Mouse (Mus musculus): ENCODE data around the gene Paxip1. TPM values are rescaled to one million over a fixed set of nuclear protein-coding genes. Genes with fewer than 3 reads are reported as not detected.

The Paxip1 gene
- total and polyA plus RNA-seq, 3 experiments = 59.2 to 480 (median 151) TPM

- H3K4me3 ChIP-seq (ENCODE audit: control insufficient read depth in 1 of 2, insufficient read depth in 1 of 2, low read depth in 2 of 2, low read length in 2 of 2) = no peak overlapping the region
- no peak overlapping the region for H3K27ac ChIP-seq (ENCODE audit: control insufficient read depth, low read depth, low read length)
- H3K9me3 ChIP-seq (replicated peaks; ENCODE audit: insufficient read depth, low read length) = no peaks in the 10 kb centered on the region
- H3K27me3 ChIP-seq (ENCODE audit: control insufficient read depth in 1 of 2, insufficient read depth in 2 of 2, low read length in 2 of 2) = no peaks in the 10 kb centered on the region
- no peaks in the 10 kb centered on the region for H3K4me1 ChIP-seq (ENCODE audit: control insufficient read depth in 1 of 2, insufficient read depth in 2 of 2, low read length in 2 of 2)
- H3K36me3 ChIP-seq (ENCODE audit: control insufficient read depth in 1 of 2, insufficient read depth in 2 of 2, low read length in 2 of 2) = no peaks in the 10 kb centered on the region
- no peak for DNase-seq (ENCODE audit: low read depth, low spot score)
- TF ChIP-seq MYB (IDR thresholded peaks at IDR 0.05; ENCODE audit: low read depth, low read length) (no peak), POLR2A (IDR thresholded peaks at IDR 0.05; ENCODE audit: control insufficient read depth in 1 of 2, insufficient read depth in 1 of 2, low read depth in 1 of 2, low read length in 2 of 2, poor library complexity in 1 of 2) (no peak), MAX (IDR thresholded peaks at IDR 0.05; ENCODE audit: low read length) (no peak), RCOR1 (IDR thresholded peaks at IDR 0.05; ENCODE audit: low read depth, low read length) (no peak), KAT2A (conservative IDR thresholded peaks at IDR 0.05; ENCODE audit: low read depth, low read length) (no peak), BHLHE40 (IDR thresholded peaks at IDR 0.05; ENCODE audit: borderline replicate concordance, low read depth, low read length) (no peak), GABPA (IDR thresholded peaks at IDR 0.05; ENCODE audit: low read depth, low read length) (no peak), UBTF (IDR thresholded peaks at IDR 0.05; ENCODE audit: borderline replicate concordance, insufficient read depth, low read depth, low read length) (no peak), POLR2AphosphoS2 (IDR thresholded peaks at IDR 0.05; ENCODE audit: low read length) (no peak), SMC3 (IDR thresholded peaks at IDR 0.05; ENCODE audit: low read depth, low read length) (no peak), JUND (IDR thresholded peaks at IDR 0.05; ENCODE audit: low read depth, low read length) (no peak), E2F4 (IDR thresholded peaks at IDR 0.05; ENCODE audit: borderline replicate concordance, low read depth, low read length) (no peak), NRF1 (IDR thresholded peaks at IDR 0.05; ENCODE audit: insufficient read depth, low read depth, low read length, poor library complexity, severe bottlenecking) (no peak), ZC3H11A (IDR thresholded peaks at IDR 0.05; ENCODE audit: low read depth, low read length) (no peak), NELFE (IDR thresholded peaks at IDR 0.05; ENCODE audit: low read depth, low read length) (no peak), ZMIZ1 (IDR thresholded peaks at IDR 0.05; ENCODE audit: low read depth, low read length) (no peak), TCF12 (IDR thresholded peaks at IDR 0.05; ENCODE audit: low read depth, low read length) (no peak), SIN3A (IDR thresholded peaks at IDR 0.05; ENCODE audit: low read length) (no peak), TAL1 (IDR thresholded peaks at IDR 0.05; ENCODE audit: low read length) (no peak), RAD21 (IDR thresholded peaks at IDR 0.05; ENCODE audit: low read depth, low read length) (no peak)
- H3K9ac ChIP-seq (ENCODE audit: control insufficient read depth, low read depth, low read length, poor library complexity, severe bottlenecking) = no peak overlapping the region
- no peaks in the 10 kb centered on the region for H3K79me2 ChIP-seq (ENCODE audit: control insufficient read depth, insufficient read depth, low read length, poor library complexity)
Observed at GRCm38 (mm10) chr5:27716026-27716425, 75.5 kb downstream of the Paxip1 start.

- no peak for DNase-seq (ENCODE audit: low read depth, low spot score)
- peaks cover 0 to 7% of the 10 kb centered on the region in 2 experiments; a peak in 2 of 4 replicates for H3K4me1 ChIP-seq (ENCODE audit: control insufficient read depth in 1 of 2, insufficient read depth in 2 of 2, low read length in 2 of 2)
- TF ChIP-seq GATA1 (IDR thresholded peaks at IDR 0.05; ENCODE audit: low read depth, low read length) (no peak), MAFK (IDR thresholded peaks at IDR 0.05; ENCODE audit: borderline replicate concordance, low read depth, low read length) (no peak), TAL1 (IDR thresholded peaks at IDR 0.05; ENCODE audit: low read length) (no peak), ELF1 (IDR thresholded peaks at IDR 0.05; ENCODE audit: low read depth, low read length) (no peak), TCF12 (IDR thresholded peaks at IDR 0.05; ENCODE audit: low read depth, low read length) (no peak), MXI1 (IDR thresholded peaks at IDR 0.05; ENCODE audit: low read depth, low read length) (no peak), UBTF (IDR thresholded peaks at IDR 0.05; ENCODE audit: borderline replicate concordance, insufficient read depth, low read depth, low read length) (no peak), MAZ (IDR thresholded peaks at IDR 0.05; ENCODE audit: low read depth, low read length) (no peak), E2F4 (IDR thresholded peaks at IDR 0.05; ENCODE audit: borderline replicate concordance, low read depth, low read length) (no peak), JUND (IDR thresholded peaks at IDR 0.05; ENCODE audit: low read depth, low read length) (no peak), NELFE (IDR thresholded peaks at IDR 0.05; ENCODE audit: low read depth, low read length) (no peak), CHD1 (IDR thresholded peaks at IDR 0.05; ENCODE audit: low read depth, low read length) (no peak), SMC3 (IDR thresholded peaks at IDR 0.05; ENCODE audit: low read depth, low read length) (no peak), RAD21 (IDR thresholded peaks at IDR 0.05; ENCODE audit: low read depth, low read length) (no peak), HCFC1 (IDR thresholded peaks at IDR 0.05; ENCODE audit: low read depth, low read length) (no peak), ZMIZ1 (IDR thresholded peaks at IDR 0.05; ENCODE audit: low read depth, low read length) (no peak), CHD2 (IDR thresholded peaks at IDR 0.05; ENCODE audit: low read length) (no peak)
- peaks cover 0 to 4% of the 10 kb centered on the region in 2 experiments; a peak in 2 of 4 replicates for H3K36me3 ChIP-seq (ENCODE audit: control insufficient read depth in 1 of 2, insufficient read depth in 2 of 2, low read length in 2 of 2)
- H3K79me2 ChIP-seq (ENCODE audit: control insufficient read depth, insufficient read depth, low read length, poor library complexity) = no peaks in the 10 kb centered on the region
- no peaks in the 10 kb centered on the region for H3K27me3 ChIP-seq (ENCODE audit: control insufficient read depth in 1 of 2, insufficient read depth in 2 of 2, low read length in 2 of 2)
- H3K9me3 ChIP-seq (replicated peaks; ENCODE audit: insufficient read depth, low read length) = no peaks in the 10 kb centered on the region
- H3K4me3 ChIP-seq (ENCODE audit: control insufficient read depth in 1 of 2, insufficient read depth in 1 of 2, low read depth in 2 of 2, low read length in 2 of 2) = no peak overlapping the region
- no peak overlapping the region for H3K9ac ChIP-seq (ENCODE audit: control insufficient read depth, low read depth, low read length, poor library complexity, severe bottlenecking)
- no peak overlapping the region for H3K27ac ChIP-seq (ENCODE audit: control insufficient read depth, low read depth, low read length)
Observed at GRCm38 (mm10) chr5:27714356-27714755, 77.1 kb downstream of the Paxip1 start.
